Mouse (Mus musculus) testis, adult 2 months (tissue): ENCODE measurements around the gene Rbm20. TPM values are rescaled to one million over a fixed set of nuclear protein-coding genes. Genes with fewer than 3 reads are reported as not detected.

Experiments used
- H3K27ac ChIP-seq: fragments of 200-500 bp; 2 replicates; pipeline ENCODE4 v1.5.1; 2012; ENCODE audit warnings: low read depth, low read length; ENCODE audit not compliant: control insufficient read depth, insufficient read depth
- H3K27me3 ChIP-seq: fragments of 200-500 bp; 2 replicates; pipeline ENCODE4 v1.6.1; 2012; ENCODE audit warnings: mild to moderate bottlenecking, low read length, moderate library complexity; ENCODE audit not compliant: control insufficient read depth, insufficient read depth
- H3K36me3 ChIP-seq: fragments of 200-500 bp; 2 replicates; pipeline ENCODE4 v1.6.1; 2012; ENCODE audit warnings: mild to moderate bottlenecking, low read length; ENCODE audit not compliant: control insufficient read depth, insufficient read depth
- H3K4me1 ChIP-seq: fragments of 200-500 bp; 2 replicates; pipeline ENCODE4 v1.6.1; 2012; ENCODE audit warnings: low read length; ENCODE audit not compliant: control insufficient read depth, insufficient read depth
- H3K4me3 ChIP-seq: fragments of 200-500 bp; 2 replicates; pipeline ENCODE4 v1.5.1; 2012; ENCODE audit warnings: low read depth, mild to moderate bottlenecking, low read length, moderate library complexity, mixed read lengths; ENCODE audit not compliant: control insufficient read depth
- CTCF ChIP-seq: fragments of 200-500 bp; IDR thresholded peaks from 2 replicates; pipeline ENCODE4 v1.5.1; 2012; ENCODE audit warnings: low read depth, mild to moderate bottlenecking, inconsistent platforms, low read length, moderate library complexity; ENCODE audit not compliant: control insufficient read depth, insufficient read depth, insufficient replicate concordance
- POLR2A ChIP-seq: fragments of 200-500 bp; IDR thresholded peaks from 2 replicates; pipeline ENCODE4 v1.6.1; 2012; ENCODE audit warnings: low read depth, mild to moderate bottlenecking, inconsistent platforms, low read length, moderate library complexity; ENCODE audit not compliant: control insufficient read depth
- polyA plus RNA-seq: library from polyadenylated mRNA; depleted of rRNA; stranded (reverse); fragments of >200 nt; gene quantifications from 2 replicates; pipeline ENCODE4 v1.2.3, GENCODE M21; 2012

Rbm20 gene
- polyA plus RNA-seq, 1 experiment: 0.78 TPM

DNA sequence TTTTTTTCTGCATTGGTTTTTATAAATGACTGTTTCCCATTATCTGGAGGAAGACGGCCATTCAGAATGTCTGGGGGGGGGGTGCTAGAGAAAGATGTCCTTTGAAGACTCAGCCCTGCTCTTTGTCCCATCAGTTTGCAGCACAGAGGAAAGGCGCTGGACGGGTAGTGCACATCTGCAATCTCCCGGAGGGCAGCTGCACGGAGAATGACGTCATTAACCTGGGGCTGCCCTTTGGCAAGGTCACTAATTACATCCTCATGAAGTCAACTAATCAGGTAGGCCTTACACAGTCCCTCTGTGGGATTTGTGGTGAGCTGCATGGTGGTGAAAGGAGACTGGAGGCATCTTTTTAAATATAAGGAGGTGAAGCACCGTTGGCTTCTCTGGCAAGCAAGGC lies 155.4 kb downstream of the Rbm20 start:
- no peak overlapping the region for H3K27ac ChIP-seq
- no peak for TF ChIP-seq POLR2A
- no peaks in the 10 kb centered on the region for H3K4me1 ChIP-seq
- no peak overlapping the region for H3K4me3 ChIP-seq
- H3K27me3 ChIP-seq: no peaks in the 10 kb centered on the region
- no peaks in the 10 kb centered on the region for H3K36me3 ChIP-seq

DNA sequence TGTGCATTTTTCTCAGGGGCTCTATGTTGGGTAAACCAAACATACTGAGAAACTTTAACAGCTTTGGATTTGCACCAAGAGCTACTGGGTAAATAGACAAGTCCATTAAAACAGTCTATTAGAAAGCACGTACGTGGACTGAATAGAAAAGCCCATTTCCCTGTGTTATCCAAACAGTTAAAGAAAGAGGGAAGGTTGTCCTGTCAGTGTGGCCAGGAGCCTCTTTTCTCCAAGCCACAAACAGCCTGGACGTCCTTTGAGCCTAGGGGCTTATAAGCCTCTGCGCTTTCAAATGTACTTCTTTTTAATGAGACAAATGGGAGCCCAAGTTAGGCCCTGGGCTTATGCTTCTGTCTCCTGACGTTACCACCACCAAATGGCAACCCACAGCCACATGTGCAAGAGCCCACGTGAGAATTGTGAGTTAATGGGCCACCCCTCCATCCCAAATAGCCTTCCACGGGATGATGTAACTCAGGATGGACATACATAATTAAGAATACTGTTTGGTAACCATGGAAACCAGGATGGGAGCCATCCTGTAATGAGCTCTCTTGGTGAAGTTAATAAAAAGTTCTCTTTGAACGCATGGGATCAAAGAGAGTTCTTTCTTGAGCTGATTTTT lies 156.8 kb downstream of the Rbm20 start:
- Histone ChIP-seq H3K36me3 (no peaks in the 10 kb centered on the region), H3K4me1 (no peaks in the 10 kb centered on the region), H3K4me3 (no peak overlapping the region), H3K27me3 (no peaks in the 10 kb centered on the region), H3K27ac (no peak overlapping the region)
- TF ChIP-seq CTCF: no peak
- no peak for TF ChIP-seq POLR2A

DNA sequence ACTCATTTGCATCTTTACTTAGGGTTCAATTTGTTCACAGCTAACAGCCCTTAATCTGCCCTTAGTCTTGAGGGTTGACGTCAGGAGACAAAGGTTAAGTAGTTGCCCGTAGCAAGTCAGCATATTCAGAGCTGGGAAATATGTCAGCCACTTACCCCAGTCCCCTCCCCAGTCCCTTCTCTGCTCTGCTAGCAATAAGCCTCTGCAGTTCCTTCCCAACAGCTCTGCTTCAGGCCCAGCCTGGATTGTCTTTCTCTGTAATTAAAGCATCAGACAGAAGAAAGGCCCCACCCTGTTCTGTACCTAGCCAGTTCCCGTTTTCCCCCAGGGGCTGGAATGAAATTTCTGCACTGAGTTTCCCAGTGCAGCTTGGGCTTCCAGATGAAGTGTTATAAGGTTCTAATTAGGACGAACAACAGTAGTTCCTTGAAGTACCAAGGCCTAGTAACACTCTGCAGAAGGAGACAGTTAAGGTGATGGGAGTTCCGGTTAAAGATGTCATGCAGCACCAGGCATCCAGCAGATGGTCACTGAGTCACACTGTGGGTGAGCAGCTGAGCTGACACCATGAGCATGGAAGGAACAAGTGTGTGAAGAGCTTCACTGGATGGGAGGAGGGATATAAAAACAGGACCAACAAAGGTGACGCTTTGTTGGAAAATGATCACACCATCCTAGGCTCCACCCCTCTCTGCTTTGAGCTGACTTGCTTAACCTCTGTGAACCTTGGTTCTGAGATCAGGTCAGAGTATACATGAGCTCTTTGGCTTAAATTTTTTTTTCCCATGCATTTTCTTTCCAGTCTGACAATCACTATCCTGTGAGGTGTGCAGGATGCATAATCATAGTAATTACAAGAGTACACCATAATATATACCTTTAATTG lies 159.7 kb downstream of the Rbm20 start:
- Histone ChIP-seq H3K4me3 (no peak overlapping the region), H3K4me1 (no peaks in the 10 kb centered on the region), H3K36me3 (no peaks in the 10 kb centered on the region), H3K27me3 (no peaks in the 10 kb centered on the region), H3K27ac (no peak overlapping the region)
- TF ChIP-seq POLR2A: no peak
- no peak for TF ChIP-seq CTCF

DNA sequence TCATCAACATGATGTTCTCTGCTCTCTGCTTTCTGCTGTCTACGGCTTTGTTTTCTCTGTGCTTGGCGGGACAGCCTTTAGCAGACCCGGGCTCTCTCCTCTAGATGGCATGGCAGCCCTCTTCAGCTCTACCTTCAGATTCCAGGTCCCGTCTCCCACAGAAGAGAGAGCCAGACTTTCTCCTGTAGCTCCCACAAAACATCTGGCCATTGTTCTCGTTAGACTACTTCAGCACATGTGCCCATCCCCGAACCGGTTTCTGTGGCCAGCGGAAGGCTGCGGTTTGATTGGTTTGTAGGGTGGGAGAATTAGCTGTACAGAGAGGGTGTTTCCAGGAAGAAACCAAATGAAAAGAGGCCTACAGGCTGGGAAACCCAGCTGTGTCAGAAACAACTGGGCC lies 161.7 kb downstream of the Rbm20 start:
- peaks cover 8% of the 10 kb centered on the region for H3K4me1 ChIP-seq

DNA sequence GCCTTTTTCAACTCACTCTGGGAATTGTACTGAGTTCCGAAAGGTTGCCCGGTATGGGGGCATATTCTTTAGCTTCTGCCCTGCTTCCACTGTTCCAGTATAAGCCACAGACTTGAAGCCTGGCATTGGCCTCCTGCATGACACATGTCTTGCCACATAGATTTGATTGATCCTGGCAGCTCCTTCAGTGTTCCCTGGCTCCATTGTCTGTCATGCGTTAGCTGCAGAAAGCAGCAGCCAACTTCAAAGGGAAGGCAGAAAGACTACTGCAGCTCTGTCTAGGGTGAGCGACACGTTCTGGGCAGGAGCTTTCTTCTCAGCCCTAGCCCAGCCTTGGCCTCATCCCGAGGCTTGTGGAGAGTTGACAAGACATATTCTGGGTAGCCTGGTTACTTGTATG lies 162.7 kb downstream of the Rbm20 start:
- Histone ChIP-seq H3K36me3 (no peaks in the 10 kb centered on the region), H3K27ac (no peak overlapping the region), H3K27me3 (0 out of 2 replicates have a peak, but pooled peaks cover 2% of the 10 kb centered on the region), H3K4me1 (peaks cover 11% of the 10 kb centered on the region), H3K4me3 (no peak overlapping the region)
- no peak for TF ChIP-seq CTCF
- TF ChIP-seq POLR2A: no peak

More for the DNA sequence above, 161.7 kb downstream of the Rbm20 start:
- Histone ChIP-seq H3K4me3 (no peak overlapping the region), H3K27ac (0 out of 2 replicates have a peak overlapping the region, but pooled peaks have one; percentile 4), H3K36me3 (no peaks in the 10 kb centered on the region), H3K27me3 (0 out of 2 replicates have a peak, but pooled peaks cover 2% of the 10 kb centered on the region)
- no peak for TF ChIP-seq CTCF
- TF ChIP-seq POLR2A: no peak

DNA sequence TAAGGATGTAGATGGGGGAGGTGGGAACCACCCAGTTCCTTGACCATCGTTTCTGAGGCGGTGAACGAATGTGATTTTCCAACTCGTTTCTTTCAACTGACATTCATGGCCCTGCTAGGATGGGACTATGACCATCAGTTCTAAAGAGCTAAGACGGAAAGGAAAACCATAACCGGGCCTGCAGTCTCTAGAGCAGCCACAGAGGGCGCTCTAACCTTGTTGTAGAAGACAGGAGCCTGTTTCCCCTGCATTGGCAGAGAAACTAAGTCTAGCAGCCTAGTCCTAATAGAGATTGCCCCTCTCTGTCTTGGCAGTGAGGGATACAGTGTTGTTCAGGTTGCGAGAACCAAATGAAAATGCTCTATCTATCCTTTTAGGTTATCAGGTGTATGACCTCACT lies 164.8 kb downstream of the Rbm20 start:
- peaks cover 11% of the 10 kb centered on the region for H3K4me1 ChIP-seq
- TF ChIP-seq POLR2A: no peak
- TF ChIP-seq CTCF: peak; percentile 57; the same call in 1 of the 2 replicates
- H3K27ac ChIP-seq: no peak overlapping the region
- H3K36me3 ChIP-seq: no peaks in the 10 kb centered on the region
- H3K4me3 ChIP-seq: no peak overlapping the region
- H3K27me3 ChIP-seq: 0 out of 2 replicates have a peak, but pooled peaks cover 2% of the 10 kb centered on the region

DNA sequence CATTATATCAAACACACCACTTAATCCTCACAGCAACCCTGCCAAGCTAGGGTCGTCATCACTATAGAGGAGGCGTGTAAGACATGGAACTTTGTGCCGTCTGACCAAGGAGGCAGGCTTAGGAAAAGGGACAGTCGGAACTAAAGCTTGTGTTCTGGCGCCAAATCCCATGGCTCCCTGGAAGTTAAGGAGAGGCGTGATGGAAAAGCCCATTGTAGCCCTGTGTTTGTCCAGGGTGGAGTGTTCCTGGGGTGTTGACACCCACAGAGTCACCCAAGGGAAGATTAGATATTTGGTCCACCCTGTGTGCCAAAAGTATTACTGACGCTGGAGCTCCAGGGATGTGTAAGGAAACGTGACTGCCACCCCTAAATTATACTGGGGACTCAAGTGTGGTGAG lies 166.9 kb downstream of the Rbm20 start:
- peaks cover 11% of the 10 kb centered on the region for H3K4me1 ChIP-seq
- no peaks in the 10 kb centered on the region for H3K36me3 ChIP-seq
- no peak overlapping the region for H3K27ac ChIP-seq
- TF ChIP-seq POLR2A: no peak
- TF ChIP-seq CTCF: no peak
- H3K27me3 ChIP-seq: 0 out of 2 replicates have a peak, but pooled peaks cover 2% of the 10 kb centered on the region
- H3K4me3 ChIP-seq: no peak overlapping the region
